Mouse (Mus musculus) bone marrow macrophage, adult 2 months (primary cell): Measurements from ENCODE around the gene Rtl6.

ENCODE experiments used
- CTCF ChIP-seq: IDR thresholded peaks from 2 replicates; pipeline ENCODE4 v1.5.1; 2012; ENCODE audit warnings: low read depth, mild to moderate bottlenecking, low read length, moderate library complexity
- POLR2A ChIP-seq: IDR thresholded peaks from 2 replicates; pipeline ENCODE4 v1.6.1; 2012; ENCODE audit warnings: mild to moderate bottlenecking, low read depth, low read length, borderline replicate concordance

DNA sequence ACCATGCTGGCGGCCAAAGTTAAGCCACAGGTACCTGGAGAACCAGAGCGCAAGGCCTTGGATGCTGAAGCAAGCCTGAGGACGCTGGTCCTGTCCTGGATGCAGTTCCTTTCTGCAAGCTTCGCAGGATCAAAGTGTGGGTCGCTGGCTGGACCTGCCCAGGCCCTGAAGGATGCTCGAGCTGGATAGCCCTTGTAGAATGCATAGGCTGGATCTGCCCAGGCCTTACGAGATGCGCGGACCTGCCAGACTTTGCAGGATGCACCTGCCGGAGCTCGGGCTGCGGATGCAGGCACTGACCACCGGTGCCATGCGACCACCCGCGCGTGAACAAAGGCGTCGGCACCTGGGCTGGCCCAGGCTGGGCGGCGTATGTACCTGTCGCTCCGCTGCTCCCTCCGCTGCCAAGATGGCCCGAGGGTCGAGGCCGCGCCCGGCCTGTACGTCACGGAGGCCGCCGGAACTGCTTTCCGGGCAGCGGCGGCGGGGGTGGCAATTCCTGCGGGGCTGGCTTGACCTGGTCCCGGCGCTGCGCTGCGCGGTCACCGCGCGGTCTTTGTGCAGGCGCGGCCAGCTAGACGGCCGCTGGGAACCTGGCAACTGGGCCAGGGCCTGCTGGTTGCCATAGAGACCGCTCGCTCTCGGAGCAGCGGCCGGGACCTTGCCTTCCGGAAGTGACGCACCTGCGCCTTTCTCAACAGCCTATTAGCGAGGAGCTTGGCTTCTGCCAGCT lies at the start of gene Rtl6:
- TF ChIP-seq CTCF (no peak), POLR2A (no peak)
